Mouse (Mus musculus): ENCODE data around the gene Atp2a2. TPM values are rescaled to one million over a fixed set of nuclear protein-coding genes. Genes with fewer than 3 reads are reported as not detected.
"Not testable (repeated sequence)": the region's sequence is repeated elsewhere in the genome, so short reads cannot be mapped to it uniquely, and the experiment has no call there.

Gene Atp2a2
- polyA plus RNA-seq, 1 experiment from 2014 or later: 74.1 TPM

GRCm38 (mm10) chr5:122491385-122491784, 10.6 kb downstream of the Atp2a2 start:
- ATAC-seq (ENCODE audit: low FRiP score) (no peak), DNase-seq (ENCODE audit: low spot score) (no peak)
- Histone ChIP-seq H3K9ac (no peak overlapping the region), H3K27ac (no peak overlapping the region), H3K9me3 (ENCODE audit: control insufficient read depth, low read length) (no peaks in the 10 kb centered on the region), H3K36me3 (replicated peaks; ENCODE audit: control insufficient read depth, insufficient read depth) (peaks cover 96% of the 10 kb centered on the region), H3K27me3 (ENCODE audit: control insufficient read depth, insufficient read depth, low read length) (no peaks in the 10 kb centered on the region), H3K4me1 (replicated peaks; ENCODE audit: control insufficient read depth, insufficient read depth, low read length) (no peaks in the 10 kb centered on the region), H3K4me2 (replicated peaks) (no peak overlapping the region), H3K4me3 (replicated peaks; ENCODE audit: low read length) (no peak overlapping the region)
- WGBS: 91% methylated on average over 10 of the region's 10 CpGs

DNA sequence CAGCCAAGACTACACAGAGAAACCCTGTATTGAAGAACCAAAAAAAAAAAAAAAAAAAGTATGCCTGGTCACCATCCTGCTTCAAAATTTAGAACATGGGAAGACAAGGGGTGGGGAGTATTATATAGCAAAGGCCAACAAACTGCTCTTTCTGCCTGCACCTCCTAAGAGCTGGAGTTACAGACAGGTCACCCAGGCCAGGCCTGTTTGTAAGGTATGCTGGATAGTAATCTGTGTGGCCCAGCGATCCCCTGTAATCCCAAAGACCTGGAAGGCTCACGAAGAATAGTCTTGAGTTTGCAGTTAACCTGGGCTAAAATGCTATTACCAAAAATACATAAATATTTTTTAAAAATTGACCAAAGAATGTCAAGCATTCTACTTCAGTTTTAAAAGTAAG, 11.9 kb downstream of the Atp2a2 start:
- ATAC-seq (ENCODE audit: low FRiP score): no peak
- peaks cover 95% of the 10 kb centered on the region for H3K36me3 ChIP-seq (replicated peaks; ENCODE audit: control insufficient read depth, insufficient read depth)
- no peak overlapping the region for H3K4me2 ChIP-seq (replicated peaks)

GRCm38 (mm10) chr5:122487825-122488224, 14.2 kb downstream of the Atp2a2 start:
- Histone ChIP-seq H3K36me3 (replicated peaks; ENCODE audit: control insufficient read depth, insufficient read depth) (peaks cover 95% of the 10 kb centered on the region), H3K9ac (no peak overlapping the region), H3K4me2 (replicated peaks) (no peak overlapping the region), H3K4me3 (replicated peaks; ENCODE audit: low read length) (no peak overlapping the region), H3K27ac (no peak overlapping the region), H3K4me1 (replicated peaks; ENCODE audit: control insufficient read depth, insufficient read depth, low read length) (no peaks in the 10 kb centered on the region), H3K9me3 (ENCODE audit: control insufficient read depth, low read length) (no peaks in the 10 kb centered on the region), H3K27me3 (ENCODE audit: control insufficient read depth, insufficient read depth, low read length) (no peaks in the 10 kb centered on the region)
- no peak for DNase-seq (ENCODE audit: low spot score)
- WGBS: 92% methylated on average over 6 of the region's 6 CpGs
- no peak for ATAC-seq (ENCODE audit: low FRiP score)

More for the DNA sequence above, 11.9 kb downstream of the Atp2a2 start:
- 98% methylated on average over 2 of the region's 2 CpGs for WGBS
- DNase-seq (ENCODE audit: low spot score): no peak
- H3K9ac ChIP-seq: no peak overlapping the region
- H3K27me3 ChIP-seq (ENCODE audit: control insufficient read depth, insufficient read depth, low read length): no peaks in the 10 kb centered on the region
- no peaks in the 10 kb centered on the region for H3K4me1 ChIP-seq (replicated peaks; ENCODE audit: control insufficient read depth, insufficient read depth, low read length)
- H3K27ac ChIP-seq: no peak overlapping the region
- no peak overlapping the region for H3K4me3 ChIP-seq (replicated peaks; ENCODE audit: low read length)
- H3K9me3 ChIP-seq (ENCODE audit: control insufficient read depth, low read length): no peaks in the 10 kb centered on the region

DNA sequence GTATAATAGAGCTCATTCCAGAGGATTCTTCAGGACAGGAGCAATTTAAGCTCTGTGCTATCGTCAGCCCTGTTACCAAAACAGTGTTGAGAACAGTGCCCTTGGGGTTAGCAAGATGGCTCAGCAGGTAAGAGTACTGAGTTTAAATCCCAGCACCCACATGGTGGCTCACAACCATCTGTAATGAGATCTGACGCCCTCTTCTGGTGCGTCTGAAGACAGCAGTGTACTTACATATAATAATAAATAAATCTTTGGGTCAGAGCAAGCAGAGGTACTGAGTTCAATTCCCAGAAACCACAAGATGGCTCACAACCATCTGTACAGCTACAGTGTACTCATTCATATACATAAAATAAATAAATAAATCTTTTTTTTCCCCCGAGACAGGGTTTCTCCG, 15.8 kb downstream of the Atp2a2 start:
- H3K9me3 ChIP-seq (ENCODE audit: control insufficient read depth, low read length); H3K27ac ChIP-seq; DNase-seq (ENCODE audit: low spot score); H3K4me1 ChIP-seq (replicated peaks; ENCODE audit: control insufficient read depth, insufficient read depth, low read length); H3K4me2 ChIP-seq (replicated peaks); H3K27me3 ChIP-seq (ENCODE audit: control insufficient read depth, insufficient read depth, low read length); ATAC-seq (ENCODE audit: low FRiP score); H3K4me3 ChIP-seq (replicated peaks; ENCODE audit: low read length); H3K9ac ChIP-seq: not testable (repeated sequence)
- peaks cover 96% of the 10 kb centered on the region for H3K36me3 ChIP-seq (replicated peaks; ENCODE audit: control insufficient read depth, insufficient read depth)
- WGBS: 72% methylated on average over 5 of the region's 5 CpGs

- Histone ChIP-seq H3K4me3 (replicated peaks; ENCODE audit: low read length) (no peak overlapping the region), H3K4me1 (replicated peaks; ENCODE audit: control insufficient read depth, insufficient read depth, low read length) (no peaks in the 10 kb centered on the region), H3K27ac (no peak overlapping the region), H3K4me2 (replicated peaks) (no peak overlapping the region), H3K9ac (no peak overlapping the region), H3K36me3 (replicated peaks; ENCODE audit: control insufficient read depth, insufficient read depth) (peaks cover 85% of the 10 kb centered on the region), H3K9me3 (ENCODE audit: control insufficient read depth, low read length) (no peaks in the 10 kb centered on the region), H3K27me3 (ENCODE audit: control insufficient read depth, insufficient read depth, low read length) (no peaks in the 10 kb centered on the region)
- DNase-seq (ENCODE audit: low spot score) (no peak), ATAC-seq (ENCODE audit: low FRiP score) (no peak)
- 88% methylated on average over 6 of the region's 6 CpGs for WGBS
These were observed 19.2 kb downstream of the Atp2a2 start for GRCm38 (mm10) chr5:122482733-122483391.

DNA sequence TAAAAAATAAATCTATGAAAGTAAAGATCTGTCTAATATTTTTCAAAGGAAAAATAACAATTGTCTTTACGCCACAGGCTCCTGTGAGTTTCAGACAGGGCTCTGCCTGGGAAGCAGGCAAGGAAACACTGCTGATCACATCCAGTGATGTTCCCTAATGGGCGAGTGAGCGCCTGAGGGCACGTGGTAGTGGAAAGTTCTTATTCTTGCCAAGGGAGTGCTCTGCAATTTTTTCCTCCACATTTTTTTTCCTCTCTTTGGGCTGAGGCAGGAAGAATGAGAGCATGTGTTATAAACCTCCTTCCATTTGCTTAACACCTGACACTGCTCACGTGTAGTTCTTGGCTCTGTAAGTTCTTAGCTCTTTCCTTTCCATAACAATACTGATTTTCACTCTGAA, 20.2 kb downstream of the Atp2a2 start:
- H3K36me3 ChIP-seq (replicated peaks; ENCODE audit: control insufficient read depth, insufficient read depth): peaks cover 86% of the 10 kb centered on the region
- no peak overlapping the region for H3K4me2 ChIP-seq (replicated peaks)

GRCm38 (mm10) chr5:122479131-122479530, 22.9 kb downstream of the Atp2a2 start:
- Histone ChIP-seq H3K9me3 (ENCODE audit: control insufficient read depth, low read length) (no peaks in the 10 kb centered on the region), H3K36me3 (replicated peaks; ENCODE audit: control insufficient read depth, insufficient read depth) (peaks cover 87% of the 10 kb centered on the region), H3K27ac (no peak overlapping the region), H3K4me2 (replicated peaks) (no peak overlapping the region), H3K4me1 (replicated peaks; ENCODE audit: control insufficient read depth, insufficient read depth, low read length) (no peaks in the 10 kb centered on the region), H3K27me3 (ENCODE audit: control insufficient read depth, insufficient read depth, low read length) (no peaks in the 10 kb centered on the region), H3K4me3 (replicated peaks; ENCODE audit: low read length) (no peak overlapping the region), H3K9ac (no peak overlapping the region)
- WGBS: 56% methylated on average over 2 of the region's 2 CpGs
- DNase-seq (ENCODE audit: low spot score) (no peak), ATAC-seq (ENCODE audit: low FRiP score) (no peak)

More for the DNA sequence above, 20.2 kb downstream of the Atp2a2 start:
- no peaks in the 10 kb centered on the region for H3K4me1 ChIP-seq (replicated peaks; ENCODE audit: control insufficient read depth, insufficient read depth, low read length)
- no peak overlapping the region for H3K27ac ChIP-seq
- DNase-seq (ENCODE audit: low spot score) (no peak), ATAC-seq (ENCODE audit: low FRiP score) (no peak)
- H3K4me3 ChIP-seq (replicated peaks; ENCODE audit: low read length): no peak overlapping the region
- 83% methylated on average over 5 of the region's 5 CpGs for WGBS
- no peaks in the 10 kb centered on the region for H3K9me3 ChIP-seq (ENCODE audit: control insufficient read depth, low read length)
- H3K9ac ChIP-seq: no peak overlapping the region
- no peaks in the 10 kb centered on the region for H3K27me3 ChIP-seq (ENCODE audit: control insufficient read depth, insufficient read depth, low read length)

DNA sequence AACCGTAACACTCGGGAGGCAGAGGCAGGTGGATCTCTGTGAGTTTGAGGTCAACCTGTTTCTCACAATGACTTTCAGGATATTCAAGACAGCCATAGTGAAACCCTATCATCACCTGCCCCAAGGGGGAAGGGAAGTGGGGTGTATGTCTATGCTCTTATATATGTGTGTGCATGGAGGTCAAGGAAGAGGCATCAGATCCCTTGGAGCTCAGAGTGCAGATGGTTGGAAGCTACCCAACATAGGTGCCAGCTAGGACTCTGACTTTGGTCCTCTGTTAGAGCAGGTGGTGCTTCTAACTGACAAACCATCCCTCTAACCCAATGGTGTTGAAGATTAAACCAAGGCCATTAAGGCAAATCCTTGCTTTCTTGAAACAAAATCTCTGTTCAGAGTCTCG, 24.5 kb downstream of the Atp2a2 start:
- DNase-seq (ENCODE audit: low spot score): no peak
- Histone ChIP-seq H3K27me3 (ENCODE audit: control insufficient read depth, insufficient read depth, low read length) (no peaks in the 10 kb centered on the region), H3K36me3 (replicated peaks; ENCODE audit: control insufficient read depth, insufficient read depth) (peaks cover 87% of the 10 kb centered on the region), H3K9ac (no peak overlapping the region), H3K4me2 (replicated peaks) (no peak overlapping the region), H3K4me1 (replicated peaks; ENCODE audit: control insufficient read depth, insufficient read depth, low read length) (no peaks in the 10 kb centered on the region), H3K9me3 (ENCODE audit: control insufficient read depth, low read length) (no peaks in the 10 kb centered on the region), H3K4me3 (replicated peaks; ENCODE audit: low read length) (no peak overlapping the region), H3K27ac (no peak overlapping the region)
- ATAC-seq (ENCODE audit: low FRiP score): no peak
- WGBS: 96% methylated on average over 3 of the region's 3 CpGs

GRCm38 (mm10) chr5:122476078-122476477, 25.9 kb downstream of the Atp2a2 start:
- no peaks in the 10 kb centered on the region for H3K4me1 ChIP-seq (replicated peaks; ENCODE audit: control insufficient read depth, insufficient read depth, low read length)
- 80% methylated on average over 3 of the region's 3 CpGs for WGBS
- no peak for DNase-seq (ENCODE audit: low spot score)
- H3K9ac ChIP-seq: no peak overlapping the region
- peaks cover 89% of the 10 kb centered on the region for H3K36me3 ChIP-seq (replicated peaks; ENCODE audit: control insufficient read depth, insufficient read depth)
- H3K27ac ChIP-seq: no peak overlapping the region
- no peaks in the 10 kb centered on the region for H3K9me3 ChIP-seq (ENCODE audit: control insufficient read depth, low read length)
- H3K4me3 ChIP-seq (replicated peaks; ENCODE audit: low read length): no peak overlapping the region
- H3K27me3 ChIP-seq (ENCODE audit: control insufficient read depth, insufficient read depth, low read length): no peaks in the 10 kb centered on the region
- ATAC-seq (ENCODE audit: low FRiP score): no peak
- no peak overlapping the region for H3K4me2 ChIP-seq (replicated peaks)

Measured in hindbrain, embryonic 14.5 days (tissue).